Mouse (Mus musculus): ENCODE measurements around the gene Gm20388.

Gene Gm20388

GRCm38 (mm10) chr8:122058510-122058909 lies 2147.9 kb downstream of the Gm20388 start:
- no peak for DNase-seq

DNA sequence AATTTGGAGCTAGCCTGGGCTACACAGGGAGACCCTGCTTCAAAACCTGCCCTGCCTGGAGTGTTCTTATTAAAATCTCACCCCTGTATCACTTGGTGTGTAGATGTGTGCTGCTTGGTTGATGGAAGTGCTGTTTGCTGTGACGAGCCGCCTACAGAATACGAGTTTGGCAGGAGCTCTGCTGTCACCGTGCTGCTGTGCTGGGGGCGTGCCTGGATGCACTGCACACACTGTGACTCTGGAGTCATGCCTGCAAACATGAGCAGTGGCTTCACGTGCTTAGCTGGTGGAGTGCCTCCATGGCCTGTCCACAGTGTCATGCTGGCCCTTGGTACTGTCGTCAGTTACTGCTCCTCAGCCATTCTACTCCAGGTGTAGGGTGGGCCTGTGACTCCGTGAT lies 2148.3 kb downstream of the Gm20388 start:
- no peak for DNase-seq

DNA sequence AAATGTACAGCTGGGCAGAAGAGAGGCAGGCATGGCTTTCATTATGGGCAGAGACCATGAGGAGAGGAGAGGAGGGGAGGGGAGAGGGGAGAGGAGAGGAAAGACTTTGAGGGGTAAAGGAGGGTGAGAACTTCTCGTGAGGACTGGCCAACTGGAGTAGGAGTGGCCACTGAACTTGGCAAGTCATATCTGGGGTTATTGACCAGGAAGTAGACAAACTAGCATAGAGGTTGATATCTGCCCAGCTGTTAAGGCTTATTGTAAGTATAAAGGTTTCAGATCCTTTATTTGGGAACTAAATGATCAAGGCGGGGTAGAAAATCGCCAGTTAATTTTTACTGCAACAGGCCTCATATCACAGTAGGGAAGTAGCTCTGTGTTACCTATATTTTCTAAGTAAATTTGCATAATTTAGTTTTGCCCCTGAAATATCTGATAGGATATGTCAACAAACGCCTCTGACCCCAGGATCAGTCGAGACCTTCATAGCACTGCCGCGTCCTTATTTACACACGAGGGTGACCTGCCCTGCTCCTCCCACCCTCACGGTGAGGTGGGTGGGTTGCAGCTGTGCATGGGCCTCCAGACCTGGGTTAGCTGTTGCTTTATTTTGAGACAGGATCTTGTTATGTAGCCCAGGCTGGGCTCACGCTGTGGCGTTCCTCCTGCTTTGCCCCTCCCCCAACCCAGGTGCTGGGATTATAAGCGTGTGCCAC lies 2152.0 kb downstream of the Gm20388 start:
- no peak for DNase-seq

- DNase-seq: no peak
Observed at GRCm38 (mm10) chr8:122064353-122064752, 2153.7 kb downstream of the Gm20388 start.

GRCm38 (mm10) chr8:122067783-122068505 lies 2157.3 kb downstream of the Gm20388 start:
- DNase-seq: no peak

DNA sequence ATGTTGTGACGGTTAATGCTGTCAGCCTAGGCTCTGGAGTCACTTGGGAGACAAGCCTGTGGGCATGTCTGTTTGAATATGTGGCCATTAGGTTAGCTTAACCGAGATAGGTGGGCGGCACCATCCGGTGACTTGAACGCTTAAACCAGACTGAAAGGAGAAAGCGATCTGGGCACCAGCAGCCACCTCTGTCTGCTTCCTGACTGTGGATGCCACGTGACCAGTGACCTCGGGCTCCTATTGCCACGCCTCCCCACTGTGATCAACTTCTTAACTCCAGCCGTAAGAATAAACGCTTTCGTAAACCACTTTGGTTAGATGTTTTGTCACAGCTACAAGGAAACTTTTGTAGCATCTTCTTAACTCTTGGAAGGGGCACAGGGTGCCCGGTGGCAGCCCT lies 2158.0 kb downstream of the Gm20388 start:
- no peak for DNase-seq

DNA sequence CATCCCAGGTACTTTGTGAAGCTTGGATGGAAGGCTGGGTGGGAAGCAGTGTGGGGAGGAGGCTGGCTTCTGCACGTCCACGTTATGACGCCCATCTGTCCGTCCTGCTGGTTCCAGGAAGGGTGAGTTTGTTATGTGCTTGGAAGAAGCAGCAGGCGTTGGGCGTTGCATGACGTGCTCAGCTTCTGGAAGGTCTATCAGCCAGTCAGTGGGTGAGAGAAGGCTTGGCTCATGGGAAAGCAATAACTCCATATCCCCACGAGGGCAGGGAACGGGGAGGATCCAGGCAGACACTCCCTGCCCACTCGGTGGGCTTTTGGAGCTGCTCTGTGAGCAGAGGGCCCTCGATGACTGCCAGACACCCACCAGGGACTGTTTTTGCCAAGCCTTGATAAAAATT lies 2158.6 kb downstream of the Gm20388 start:
- DNase-seq: no peak

DNA sequence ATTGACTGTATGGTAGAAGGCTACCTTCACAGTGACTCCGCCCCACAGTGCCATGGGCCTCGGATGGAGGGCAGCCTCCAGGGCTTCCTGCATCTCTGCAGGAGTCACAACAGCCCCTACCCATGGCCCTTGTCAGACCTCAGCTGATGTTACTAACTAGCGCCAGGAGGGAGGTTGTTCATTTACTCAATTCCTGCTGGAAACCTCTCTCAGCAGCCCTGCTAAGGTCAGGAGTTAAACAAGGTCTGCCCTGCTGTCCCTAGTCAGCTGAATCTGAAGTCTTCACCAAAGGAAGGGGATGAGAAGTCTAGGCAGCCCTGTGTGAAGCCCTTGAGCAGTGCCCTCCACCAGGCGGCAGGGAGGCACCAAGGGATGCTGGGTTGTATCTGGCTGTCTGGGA lies 2160.6 kb downstream of the Gm20388 start:
- DNase-seq: no peak

GRCm38 (mm10) chr8:122073964-122074363 lies 2163.3 kb downstream of the Gm20388 start:
- DNase-seq: no peak

- DNase-seq: no peak
Observed at GRCm38 (mm10) chr8:122074442-122074841, 2163.8 kb downstream of the Gm20388 start.

- no peak for DNase-seq
Observed at GRCm38 (mm10) chr8:122074977-122075376, 2164.3 kb downstream of the Gm20388 start.

DNA sequence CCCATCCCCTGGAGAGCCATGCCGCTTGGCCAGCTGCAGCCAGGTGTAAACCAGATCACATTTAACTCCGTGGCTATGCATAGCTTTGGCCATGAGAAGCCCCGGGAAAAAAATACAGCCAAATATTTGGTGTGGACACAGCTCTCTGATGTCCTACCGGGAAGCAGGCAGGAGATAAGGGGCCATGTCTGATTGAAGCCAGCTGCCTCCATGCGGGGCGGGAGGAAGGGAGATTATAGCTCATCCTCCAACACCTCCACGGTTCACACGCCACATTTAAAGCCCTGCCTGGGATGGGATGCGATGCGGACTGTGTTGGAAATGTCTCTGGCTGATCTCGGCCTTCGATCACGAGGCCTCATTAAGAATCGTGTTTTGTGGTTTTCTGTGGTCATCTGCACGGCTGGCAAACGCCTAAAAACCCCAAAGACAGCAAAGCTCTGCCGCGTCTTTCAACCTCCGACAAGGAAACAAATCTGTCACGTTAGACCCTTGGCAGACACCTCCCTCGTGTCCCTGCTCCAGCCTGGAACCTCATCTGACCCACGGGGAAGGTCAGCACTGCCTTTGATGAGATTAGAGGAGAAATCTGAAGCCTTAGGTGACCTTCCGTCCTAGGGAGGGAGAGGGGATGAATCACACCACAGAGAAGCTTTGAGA lies 2165.7 kb downstream of the Gm20388 start:
- no peak for DNase-seq

- no peak for DNase-seq
Observed at GRCm38 (mm10) chr8:122078321-122078720, 2167.7 kb downstream of the Gm20388 start.

GRCm38 (mm10) chr8:122079093-122079492 lies 2168.5 kb downstream of the Gm20388 start:
- DNase-seq: no peak

DNA sequence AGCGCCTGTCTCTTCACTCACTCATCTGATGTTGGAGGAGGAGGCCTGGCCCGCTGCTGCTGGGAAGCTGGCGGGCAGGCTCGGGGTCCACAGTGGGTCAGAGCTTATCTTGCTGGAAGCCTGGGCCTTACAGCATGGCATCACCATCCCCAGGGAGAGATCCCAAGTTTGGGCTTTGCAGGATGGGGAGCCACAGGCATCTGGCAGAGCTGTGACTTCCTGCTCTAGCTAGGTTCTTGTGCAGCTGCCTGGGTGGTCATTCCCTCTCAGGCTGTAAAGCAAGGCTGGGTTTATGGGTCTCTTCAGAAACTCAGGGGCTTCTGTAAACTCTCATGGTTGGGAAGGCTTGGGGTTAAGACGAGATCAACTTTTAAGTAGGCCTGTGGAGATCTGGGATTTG lies 2169.7 kb downstream of the Gm20388 start:
- no peak for DNase-seq

- DNase-seq: no peak
Observed at GRCm38 (mm10) chr8:122083401-122083800, 2172.8 kb downstream of the Gm20388 start.

- DNase-seq: no peak
Observed at GRCm38 (mm10) chr8:122084145-122084544, 2173.5 kb downstream of the Gm20388 start.

DNA sequence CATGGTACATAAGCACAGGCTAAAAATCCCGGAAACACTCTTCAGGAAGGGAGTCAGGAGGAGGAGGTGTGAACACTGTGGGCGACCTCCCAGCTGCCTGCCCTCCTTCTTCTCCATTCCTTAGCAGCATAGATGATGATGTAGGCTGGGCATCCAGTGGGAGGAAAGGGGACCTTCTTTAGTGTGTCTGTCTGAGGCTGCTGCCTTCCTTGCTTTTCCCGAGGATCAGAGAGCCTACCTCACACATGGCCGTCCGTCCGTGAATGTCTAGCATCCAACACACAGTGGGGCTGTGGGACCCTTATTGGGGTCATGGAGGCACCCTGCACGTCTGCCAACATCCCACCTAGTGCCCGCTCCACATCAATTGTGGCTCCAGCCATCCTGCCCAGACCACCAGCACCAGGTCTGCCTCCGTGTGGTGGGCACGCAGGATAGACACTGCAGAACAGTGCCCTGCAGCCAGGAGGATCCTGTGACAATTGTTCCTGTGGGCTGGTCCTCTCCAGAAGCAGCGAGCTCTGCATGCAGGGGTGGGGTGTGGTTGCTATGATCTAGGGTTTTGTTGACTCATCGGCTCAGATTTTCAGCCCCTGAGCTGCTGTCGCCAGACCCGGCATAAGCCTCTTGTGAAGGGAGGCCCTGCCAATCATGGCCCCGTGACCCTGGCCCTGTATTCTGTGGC lies 2174.2 kb downstream of the Gm20388 start:
- DNase-seq: no peak

GRCm38 (mm10) chr8:122086064-122086463 lies 2175.4 kb downstream of the Gm20388 start:
- no peak for DNase-seq

DNA sequence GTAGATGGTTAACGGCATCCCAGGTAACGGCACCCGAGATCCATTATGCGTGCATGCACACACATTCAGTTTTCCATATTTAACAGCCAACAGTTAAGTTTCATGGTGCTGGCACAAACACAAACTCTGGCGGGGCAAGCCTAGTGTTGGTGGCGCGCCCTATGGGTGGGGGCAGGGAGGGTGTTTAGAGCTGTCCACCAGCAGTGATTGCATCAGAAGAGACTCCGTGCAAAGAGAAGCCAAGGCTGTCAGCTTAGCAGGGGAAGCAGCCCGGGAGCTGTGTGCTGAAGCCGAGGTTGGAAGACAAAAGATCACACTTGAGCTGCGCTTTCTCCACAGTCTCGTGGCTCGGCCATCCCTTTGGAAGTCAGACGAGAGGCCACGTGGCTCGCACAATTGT lies 2178.0 kb downstream of the Gm20388 start:
- DNase-seq: no peak

DNA sequence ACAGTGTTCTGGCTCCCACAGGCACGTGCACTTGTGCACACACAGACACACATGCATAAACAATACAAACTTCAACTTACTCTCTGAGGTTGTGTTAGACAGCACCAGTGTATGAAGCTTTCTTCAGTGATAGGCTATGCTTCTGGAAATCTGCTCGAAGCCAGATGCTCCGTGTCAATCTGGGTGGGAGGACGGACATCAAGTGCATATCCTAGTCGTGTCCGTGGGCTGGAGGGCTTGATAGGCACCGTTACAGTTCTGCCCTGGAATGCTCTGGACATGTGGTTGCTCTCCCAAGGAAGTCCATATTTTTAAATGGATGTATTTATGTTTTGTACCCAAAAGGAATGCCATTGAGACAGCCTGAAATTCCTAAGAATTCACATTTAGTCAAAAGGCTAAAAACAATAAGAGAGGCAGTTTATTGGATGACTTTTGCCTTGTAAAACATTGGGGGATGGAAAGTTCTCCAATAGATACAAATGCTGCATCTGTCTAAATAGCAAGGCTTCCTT lies 2178.6 kb downstream of the Gm20388 start:
- DNase-seq: no peak

GRCm38 (mm10) chr8:122092476-122092875 lies 2181.8 kb downstream of the Gm20388 start:
- DNase-seq: no peak

- no peak for DNase-seq
Observed at GRCm38 (mm10) chr8:122098766-122099165, 2188.1 kb downstream of the Gm20388 start.

All from B cell, adult 2 months (primary cell).